Mouse (Mus musculus): ENCODE measurements around the gene Ston2. TPM values are rescaled to one million over a fixed set of nuclear protein-coding genes. Genes with fewer than 3 reads are reported as not detected.

The Ston2 gene
- polyA plus RNA-seq, 1 experiment from 2014 or later: 4.9 TPM

DNA sequence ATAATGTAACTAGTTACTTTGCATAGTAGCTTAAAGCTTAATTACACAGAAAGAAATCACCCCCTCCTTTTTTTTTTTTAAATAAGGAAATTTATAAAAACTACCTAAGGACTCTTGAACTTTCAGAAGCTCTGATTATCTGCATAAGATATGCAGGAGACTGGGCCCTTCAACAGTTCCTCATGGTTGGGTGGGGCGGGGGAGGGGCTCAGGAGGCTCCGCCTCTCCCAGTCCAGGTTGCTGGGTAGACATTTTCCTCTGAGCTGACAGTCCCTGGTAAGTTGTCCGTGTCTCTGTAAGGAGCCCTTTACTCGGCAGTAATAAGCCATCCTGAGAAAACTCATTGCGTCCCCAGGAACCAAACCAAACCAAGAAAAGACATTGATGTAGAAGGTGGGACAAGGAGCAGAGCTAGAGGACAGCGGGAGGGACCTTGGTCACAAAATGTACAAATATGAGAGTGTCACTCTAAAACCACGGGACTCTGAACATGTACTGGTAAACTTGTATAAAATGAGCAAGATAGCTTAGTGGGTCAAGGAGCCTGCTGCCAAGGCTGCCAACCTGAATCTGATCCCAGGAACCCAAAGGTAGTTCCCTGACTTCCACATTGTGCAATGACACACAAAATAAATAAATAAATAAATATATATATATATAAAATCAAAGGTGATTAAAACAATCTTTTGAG is 88.6 kb downstream of the Ston2 start:
- Histone ChIP-seq H3K36me3 (no peaks in the 10 kb centered on the region), H3K4me2 (no peak overlapping the region), H3K27me3 (no peaks in the 10 kb centered on the region), H3K4me1 (replicated peaks) (no peaks in the 10 kb centered on the region), H3K9me3 (no peaks in the 10 kb centered on the region), H3K27ac (no peak overlapping the region), H3K4me3 (replicated peaks) (no peak overlapping the region), H3K9ac (replicated peaks) (no peak overlapping the region)
- 89% methylated on average over 7 of the region's 7 CpGs for WGBS
- ATAC-seq (ENCODE audit: insufficient number of reproducible peaks, insufficient read depth, low FRiP score, low TSS enrichment, low read depth): no peak

- H3K27me3 ChIP-seq: no peaks in the 10 kb centered on the region
- no peak overlapping the region for H3K27ac ChIP-seq
- H3K36me3 ChIP-seq: no peaks in the 10 kb centered on the region
- no peaks in the 10 kb centered on the region for H3K9me3 ChIP-seq
- no peak overlapping the region for H3K9ac ChIP-seq (replicated peaks)
- no peak overlapping the region for H3K4me2 ChIP-seq
- ATAC-seq (ENCODE audit: insufficient number of reproducible peaks, insufficient read depth, low FRiP score, low TSS enrichment, low read depth): no peak
- WGBS: 95% methylated on average over 4 of the region's 4 CpGs
- H3K4me1 ChIP-seq (replicated peaks): no peaks in the 10 kb centered on the region
- no peak overlapping the region for H3K4me3 ChIP-seq (replicated peaks)
Measured at GRCm38 (mm10) chr12:91696231-91696630, 92.0 kb downstream of the Ston2 start.

- no peak for ATAC-seq (ENCODE audit: insufficient number of reproducible peaks, insufficient read depth, low FRiP score, low TSS enrichment, low read depth)
- Histone ChIP-seq H3K27me3 (no peaks in the 10 kb centered on the region), H3K9ac (replicated peaks) (no peak overlapping the region), H3K27ac (no peak overlapping the region), H3K4me1 (replicated peaks) (no peaks in the 10 kb centered on the region), H3K36me3 (no peaks in the 10 kb centered on the region), H3K4me2 (no peak overlapping the region), H3K4me3 (replicated peaks) (no peak overlapping the region), H3K9me3 (no peaks in the 10 kb centered on the region)
- WGBS: 87% methylated on average over 4 of the region's 4 CpGs
Measured at GRCm38 (mm10) chr12:91695761-91696160, 92.4 kb downstream of the Ston2 start.

DNA sequence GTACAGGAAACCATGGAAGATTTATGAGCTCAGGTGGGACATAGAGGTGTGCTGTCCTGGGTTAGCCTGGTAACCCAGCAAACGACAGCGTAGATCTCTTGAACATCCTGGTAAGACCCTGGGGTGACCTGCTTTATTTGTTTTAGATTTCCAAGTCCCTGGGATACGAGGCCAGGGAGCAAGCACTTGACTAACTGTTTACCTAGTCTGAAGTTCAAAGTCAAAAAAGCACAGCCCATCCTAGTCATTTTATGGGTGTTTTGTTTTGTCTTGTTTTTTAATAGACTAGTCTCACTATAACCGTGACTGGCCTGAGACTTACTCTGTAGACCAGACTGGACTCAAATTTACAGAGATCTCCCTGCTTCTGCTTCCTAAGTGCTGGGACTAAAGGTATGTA is 93.4 kb downstream of the Ston2 start:
- H3K9ac ChIP-seq (replicated peaks): no peak overlapping the region
- whole genome bisulfite sequencing: 69% methylated on average over 4 of the region's 4 CpGs
- no peak overlapping the region for H3K4me3 ChIP-seq (replicated peaks)
- no peak overlapping the region for H3K4me2 ChIP-seq
- no peak for ATAC-seq (ENCODE audit: insufficient number of reproducible peaks, insufficient read depth, low FRiP score, low TSS enrichment, low read depth)
- H3K36me3 ChIP-seq: no peaks in the 10 kb centered on the region
- H3K27me3 ChIP-seq: no peaks in the 10 kb centered on the region
- no peaks in the 10 kb centered on the region for H3K4me1 ChIP-seq (replicated peaks)
- H3K27ac ChIP-seq: no peak overlapping the region
- no peaks in the 10 kb centered on the region for H3K9me3 ChIP-seq

DNA sequence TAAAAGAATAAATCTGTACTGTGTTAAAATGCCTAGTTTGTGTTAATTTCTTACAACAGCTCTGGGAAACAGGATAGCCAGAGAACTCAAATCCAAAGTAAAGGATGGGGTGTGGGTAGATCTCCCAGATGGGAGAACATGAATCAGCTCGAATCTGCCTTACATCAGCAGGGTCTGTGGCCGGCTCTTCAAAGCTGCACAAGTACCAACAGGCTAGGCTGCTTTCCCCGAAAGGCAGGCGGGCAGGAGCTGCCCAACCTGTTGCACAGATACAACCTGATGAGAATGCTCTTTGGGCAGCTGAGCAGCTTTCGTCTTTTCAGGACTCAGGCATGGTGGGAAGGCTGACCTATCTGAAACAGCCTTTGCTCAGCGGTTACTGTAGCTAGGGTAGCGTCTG is 94.6 kb downstream of the Ston2 start:
- Histone ChIP-seq H3K4me2 (no peak overlapping the region), H3K27me3 (no peaks in the 10 kb centered on the region), H3K4me3 (replicated peaks) (no peak overlapping the region), H3K9me3 (no peaks in the 10 kb centered on the region), H3K9ac (replicated peaks) (no peak overlapping the region), H3K27ac (no peak overlapping the region), H3K4me1 (replicated peaks) (no peaks in the 10 kb centered on the region), H3K36me3 (no peaks in the 10 kb centered on the region)
- ATAC-seq (ENCODE audit: insufficient number of reproducible peaks, insufficient read depth, low FRiP score, low TSS enrichment, low read depth): no peak
- WGBS: 65% methylated on average over 7 of the region's 7 CpGs

- no peaks in the 10 kb centered on the region for H3K4me1 ChIP-seq (replicated peaks)
- no peak overlapping the region for H3K27ac ChIP-seq
- H3K27me3 ChIP-seq: no peaks in the 10 kb centered on the region
- no peaks in the 10 kb centered on the region for H3K36me3 ChIP-seq
- ATAC-seq (ENCODE audit: insufficient number of reproducible peaks, insufficient read depth, low FRiP score, low TSS enrichment, low read depth): no peak
- H3K9ac ChIP-seq (replicated peaks): no peak overlapping the region
- H3K4me2 ChIP-seq: no peak overlapping the region
- 83% methylated on average over 3 of the region's 3 CpGs for WGBS
- no peaks in the 10 kb centered on the region for H3K9me3 ChIP-seq
- H3K4me3 ChIP-seq (replicated peaks): no peak overlapping the region
Measured at GRCm38 (mm10) chr12:91692991-91693390, 95.2 kb downstream of the Ston2 start.

DNA sequence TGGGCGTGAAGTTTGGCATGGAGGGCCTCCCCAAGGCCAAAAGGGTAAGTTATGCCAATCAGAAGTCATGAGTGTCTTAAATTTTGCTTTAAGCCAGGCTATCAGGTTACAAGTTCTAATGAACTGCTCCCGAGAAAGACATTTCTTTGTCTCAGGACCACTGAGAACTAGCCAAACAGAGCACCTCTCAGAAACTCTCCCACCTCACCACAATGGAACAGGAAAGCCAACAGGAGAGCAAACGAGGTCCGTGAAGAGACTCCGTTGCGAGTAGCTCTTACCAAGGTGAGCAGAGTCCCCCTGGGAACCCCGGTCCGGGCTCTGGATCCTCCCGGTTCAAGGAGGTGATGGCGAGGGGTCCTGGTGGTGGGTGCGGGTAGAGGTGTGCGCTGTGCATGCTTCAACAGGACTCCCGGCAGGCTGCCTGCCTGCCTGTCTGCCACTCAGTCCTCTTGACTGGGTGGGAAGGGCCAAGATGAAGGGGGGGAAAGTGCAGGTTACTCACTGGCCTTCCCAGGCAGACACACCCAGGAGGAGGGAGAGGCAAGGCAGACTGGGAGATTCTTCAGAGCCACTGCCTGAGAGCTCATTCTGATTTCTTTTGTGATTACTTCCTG is 102.4 kb downstream of the Ston2 start:
- H3K4me1 ChIP-seq (replicated peaks): peaks cover 35% of the 10 kb centered on the region
- H3K9ac ChIP-seq (replicated peaks): peak overlapping the region; percentile 50
- peak overlapping the region; percentile 80 for H3K27ac ChIP-seq
- H3K4me2 ChIP-seq: peak overlapping the region; percentile 56
- no peaks in the 10 kb centered on the region for H3K36me3 ChIP-seq
- WGBS: 5% methylated on average over 13 of the region's 13 CpGs
- ATAC-seq (ENCODE audit: insufficient number of reproducible peaks, insufficient read depth, low FRiP score, low TSS enrichment, low read depth): peak; percentile 71; the same call in 1 of the 2 replicates
- H3K4me3 ChIP-seq (replicated peaks): peak overlapping the region; percentile 34
- H3K27me3 ChIP-seq: no peaks in the 10 kb centered on the region
- H3K9me3 ChIP-seq: no peaks in the 10 kb centered on the region

DNA sequence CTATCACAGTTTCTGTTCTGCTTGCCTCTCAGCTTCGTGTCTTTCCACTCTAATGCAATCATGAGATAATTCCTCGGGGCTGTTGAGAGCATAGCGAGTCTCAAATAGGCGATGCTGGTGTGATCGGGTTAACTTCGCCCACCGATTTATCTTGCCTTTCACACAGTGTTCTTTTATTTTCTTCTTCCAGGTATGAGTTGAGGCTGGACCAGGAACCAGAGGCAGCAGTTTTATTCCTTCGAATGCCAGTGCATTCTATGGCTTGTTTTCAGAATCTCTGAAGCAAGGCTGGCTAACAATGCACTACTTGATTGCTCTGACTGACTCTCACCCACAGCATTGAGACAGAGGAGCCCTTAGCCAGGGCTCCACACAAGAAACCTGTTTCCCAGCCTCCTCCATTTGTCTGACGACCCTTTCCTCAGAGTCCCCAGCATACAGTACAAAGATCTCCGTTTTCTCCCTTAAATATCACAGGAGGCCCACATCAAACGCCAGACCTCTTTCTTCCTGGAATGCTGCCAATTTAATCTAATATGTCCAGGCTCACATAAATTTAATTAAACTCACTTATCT is 103.3 kb downstream of the Ston2 start:
- H3K27me3 ChIP-seq: no peaks in the 10 kb centered on the region
- 29% methylated on average over 11 of the region's 11 CpGs for WGBS
- peak overlapping the region; percentile 56 for H3K4me2 ChIP-seq
- no peaks in the 10 kb centered on the region for H3K9me3 ChIP-seq
- no peaks in the 10 kb centered on the region for H3K36me3 ChIP-seq
- H3K27ac ChIP-seq: peak overlapping the region; percentile 80
- H3K4me1 ChIP-seq (replicated peaks): peaks cover 35% of the 10 kb centered on the region
- no peak overlapping the region for H3K9ac ChIP-seq (replicated peaks)
- peak overlapping the region; percentile 34 for H3K4me3 ChIP-seq (replicated peaks)
- no peak for ATAC-seq (ENCODE audit: insufficient number of reproducible peaks, insufficient read depth, low FRiP score, low TSS enrichment, low read depth)

- H3K36me3 ChIP-seq: no peaks in the 10 kb centered on the region
- H3K4me1 ChIP-seq (replicated peaks): peaks cover 40% of the 10 kb centered on the region
- peak overlapping the region; percentile 56 for H3K4me2 ChIP-seq
- H3K27ac ChIP-seq: peak overlapping the region; percentile 80
- H3K9me3 ChIP-seq: no peaks in the 10 kb centered on the region
- whole genome bisulfite sequencing: 23% methylated on average over 15 of the region's 15 CpGs
- 0 out of 2 replicates have a peak overlapping the region, but pooled peaks have one; percentile 40 for H3K9ac ChIP-seq (replicated peaks)
- no peaks in the 10 kb centered on the region for H3K27me3 ChIP-seq
- ATAC-seq (ENCODE audit: insufficient number of reproducible peaks, insufficient read depth, low FRiP score, low TSS enrichment, low read depth): no peak
- H3K4me3 ChIP-seq (replicated peaks): 0 out of 2 replicates have a peak overlapping the region, but pooled peaks have one; percentile 34
Measured at GRCm38 (mm10) chr12:91684101-91684839, 103.9 kb downstream of the Ston2 start.

GRCm38 (mm10) chr12:91683549-91684100 is 104.6 kb downstream of the Ston2 start:
- Histone ChIP-seq H3K27ac (no peak overlapping the region), H3K4me2 (peak overlapping the region; percentile 56)
- ATAC-seq (ENCODE audit: insufficient number of reproducible peaks, insufficient read depth, low FRiP score, low TSS enrichment, low read depth): no peak

DNA sequence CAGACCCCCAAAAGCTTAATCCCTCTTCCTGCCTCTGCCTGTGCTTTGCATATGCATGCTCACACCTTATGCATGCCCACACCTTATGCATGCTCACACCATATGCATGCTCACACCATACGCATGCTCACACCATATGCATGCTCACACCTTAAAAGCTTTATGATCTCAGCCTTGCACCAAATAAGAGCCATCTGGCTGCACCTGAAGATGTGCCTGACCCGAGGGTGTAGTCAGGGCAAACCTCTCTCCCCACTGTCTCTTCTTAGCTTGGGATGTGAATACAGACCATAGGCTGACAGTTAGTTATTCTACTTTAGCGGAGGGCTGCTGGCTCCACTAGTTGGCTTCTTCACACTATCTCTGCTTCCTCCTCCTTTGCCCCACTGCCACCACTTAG is 105.1 kb downstream of the Ston2 start:
- peak; percentile 35; the same call in 1 of the 2 replicates for ATAC-seq (ENCODE audit: insufficient number of reproducible peaks, insufficient read depth, low FRiP score, low TSS enrichment, low read depth)
- H3K4me1 ChIP-seq (replicated peaks): peaks cover 41% of the 10 kb centered on the region
- WGBS: 67% methylated on average over 3 of the region's 3 CpGs
- no peak overlapping the region for H3K4me2 ChIP-seq
- no peak overlapping the region for H3K27ac ChIP-seq
- H3K4me3 ChIP-seq (replicated peaks): no peak overlapping the region
- H3K9ac ChIP-seq (replicated peaks): no peak overlapping the region
- H3K36me3 ChIP-seq: no peaks in the 10 kb centered on the region
- no peaks in the 10 kb centered on the region for H3K27me3 ChIP-seq
- no peaks in the 10 kb centered on the region for H3K9me3 ChIP-seq

More at GRCm38 (mm10) chr12:91683549-91684100, 104.6 kb downstream of the Ston2 start:
- 63% methylated on average over 15 of the region's 15 CpGs for WGBS
- no peak overlapping the region for H3K9ac ChIP-seq (replicated peaks)
- no peaks in the 10 kb centered on the region for H3K36me3 ChIP-seq
- no peak overlapping the region for H3K4me3 ChIP-seq (replicated peaks)
- H3K4me1 ChIP-seq (replicated peaks): peaks cover 41% of the 10 kb centered on the region
- no peaks in the 10 kb centered on the region for H3K9me3 ChIP-seq
- H3K27me3 ChIP-seq: no peaks in the 10 kb centered on the region

Data from limb, embryonic 12.5 days (tissue).